Mouse (Mus musculus): ENCODE measurements at regions not wholly inside any gene's neighbourhood (a gene's known extent, or its start where the extent isn't known, plus 50 kb on each side); places are given as distances from the start of the nearest gene placed in this dataset.

- TF ChIP-seq CTCF (IDR thresholded peaks at IDR 0.05; ENCODE audit: extremely low read depth, insufficient read length, insufficient replicate concordance, low read depth, low read length): no peak
- no peak for TF ChIP-seq POLR2A (IDR thresholded peaks at IDR 0.05; ENCODE audit: low read depth, low read length)
Measured at GRCm38 (mm10) chr9:67137681-67138080, 88.5 kb upstream of the Tpm1 start.

All from small intestine, adult 2 months (tissue).